Mouse (Mus musculus) heart, adult 10 weeks (tissue): Measurements from ENCODE around the gene Gm12166. TPM values are rescaled to one million over a fixed set of nuclear protein-coding genes. Genes with fewer than 3 reads are reported as not detected.

Experiments
- polyA plus RNA-seq: library from polyadenylated mRNA; stranded (reverse); fragments of 350-450 nt; fragmentation: Illumina TruSeq; extraction: RNeasy Lipid Tissue Mini Kit (QIAGEN cat#74804); gene quantifications from one replicate; pipeline ENCODE4 v1.2.3, GENCODE M21; 2014; ENCODE audit warnings: low read depth, low replicate concordance

Gm12166 gene
- polyA plus RNA-seq = not detected

GRCm38 (mm10) chr11:46052105-46052659 is at the start of gene Gm12166:
TSS of gene Gm12166 (minus strand) at chr11:46052321.

GRCm38 (mm10) chr11:46055896-46056769 is 4.0 kb upstream of the Gm12166 start, which contains the start of gene Adam19:
TSS of gene Adam19 (plus strand) at chr11:46055992.

Other genes starting within 250 kb of the Gm12166 start
- gene Clint1, start 200.3 kb downstream of the Gm12166 start, polyA plus RNA-seq = 39.1 TPM
- 2.6 TPM for gene Lsm11, start 107.4 kb downstream of the Gm12166 start, polyA plus RNA-seq
- 6.1 TPM for gene Thg1l, start 96.8 kb downstream of the Gm12166 start, polyA plus RNA-seq
- 0.29 TPM for gene Sox30, start 72.0 kb downstream of the Gm12166 start, polyA plus RNA-seq
- 22.2 TPM for gene Adam19, start 3.7 kb upstream of the Gm12166 start, polyA plus RNA-seq
- not detected for gene Nipal4, start 114.2 kb upstream of the Gm12166 start, polyA plus RNA-seq
- gene Fndc9, start 183.2 kb upstream of the Gm12166 start, polyA plus RNA-seq = not detected